Mouse (Mus musculus) neural tube, embryonic 14.5 days (tissue): ENCODE data around the gene Shank3. TPM values are rescaled to one million over a fixed set of nuclear protein-coding genes. Genes with fewer than 3 reads are reported as not detected.

ENCODE experiments used
- ATAC-seq: fragments of 200-750 bp; cut with Nextera tagmentation; 2 replicates; pipeline ENCODE4 v1.8.0; 2017; ENCODE audit warnings: low read depth, mild to moderate bottlenecking, moderate TSS enrichment, moderate library complexity
- H3K27ac ChIP-seq: fragments of 300-500 bp; sonication (generic); 2 replicates; pipeline ENCODE4 v1.5.1; 2014; ENCODE audit warnings: low read depth, mild to moderate bottlenecking, control low read depth, low read length, moderate library complexity, mixed read lengths
- H3K27me3 ChIP-seq: fragments of 300-500 bp; sonication (generic); 2 replicates; pipeline ENCODE4 v1.6.1; 2014; ENCODE audit warnings: low read length; ENCODE audit not compliant: control insufficient read depth, insufficient read depth
- H3K36me3 ChIP-seq: fragments of 300-500 bp; sonication (generic); 2 replicates; pipeline ENCODE4 v1.6.1; 2014; ENCODE audit warnings: low read length, mixed read lengths; ENCODE audit not compliant: control insufficient read depth, insufficient read depth
- H3K4me1 ChIP-seq: fragments of 300-500 bp; sonication (generic); 2 replicates; pipeline ENCODE4 v1.6.1; 2014; ENCODE audit warnings: low read length; ENCODE audit not compliant: control insufficient read depth, insufficient read depth
- H3K4me2 ChIP-seq: fragments of 300-500 bp; sonication (generic); 2 replicates; pipeline ENCODE4 v1.6.1; 2014; ENCODE audit warnings: mild to moderate bottlenecking, low read depth, low read length, control low read depth
- H3K4me3 ChIP-seq: fragments of 300-500 bp; sonication (generic); 2 replicates; pipeline ENCODE4 v1.5.1; 2014; ENCODE audit warnings: low read depth, low read length, control low read depth, mixed read lengths
- H3K9ac ChIP-seq: fragments of 300-500 bp; sonication (generic); replicated peaks from 2 replicates; pipeline ENCODE4 v1.6.1; 2014; ENCODE audit warnings: low read depth, mild to moderate bottlenecking, control low read depth, low read length, mixed read lengths
- H3K9me3 ChIP-seq: fragments of 300-500 bp; sonication (generic); 2 replicates; pipeline ENCODE4 v1.6.1; 2016; ENCODE audit warnings: low read length; ENCODE audit not compliant: control insufficient read depth
- WGBS: fragments of 180-500 bp; shearing (Covaris S2); extraction: QIAGEN DNeasy Blood & Tissue Kit; methylation state at CpG from one replicate; pipeline ENCODE4 v1.1.7; 2014; 5-methylcytosine and 5-hydroxymethylcytosine counted together
- polyA plus RNA-seq: library from polyadenylated mRNA; unstranded; fragments of >200 nt; fragmentation: Nextera tagmentation; extraction: Ambion mirVana; gene quantifications from 2 replicates; pipeline ENCODE4 v1.2.1, GENCODE M21; 2014

Shank3 gene
- polyA plus RNA-seq, 1 experiment from 2014 or later, result 10.1 TPM

DNA sequence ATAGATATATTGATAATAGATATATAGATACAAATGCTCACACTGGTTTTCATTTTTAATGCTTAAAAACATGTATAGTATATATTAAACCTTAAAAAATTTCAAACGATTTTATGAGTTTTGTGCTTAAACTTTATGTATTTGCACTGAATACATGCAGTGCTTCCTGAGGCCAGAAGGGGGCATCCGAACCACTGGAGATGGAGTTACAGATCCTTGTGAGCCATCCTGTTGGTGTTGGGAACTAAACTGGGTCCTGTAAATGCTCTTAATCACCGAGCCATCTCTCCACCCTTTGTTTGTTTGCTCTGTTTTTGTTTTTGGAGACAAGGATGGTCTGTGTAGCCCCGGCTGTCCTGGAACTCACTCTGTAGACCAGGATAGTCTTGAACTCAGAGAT lies 4.5 kb upstream of the Shank3 start:
- Histone ChIP-seq H3K4me1 (peaks cover 6% of the 10 kb centered on the region; the same call in 1 of the 2 replicates), H3K9me3 (no peaks in the 10 kb centered on the region), H3K27me3 (no peaks in the 10 kb centered on the region), H3K36me3 (no peaks in the 10 kb centered on the region), H3K4me2 (no peak overlapping the region), H3K9ac (no peak overlapping the region), H3K4me3 (no peak overlapping the region), H3K27ac (no peak overlapping the region)
- WGBS, result 87% methylated on average over 4 of the region's 4 CpGs
- no peak for ATAC-seq

DNA sequence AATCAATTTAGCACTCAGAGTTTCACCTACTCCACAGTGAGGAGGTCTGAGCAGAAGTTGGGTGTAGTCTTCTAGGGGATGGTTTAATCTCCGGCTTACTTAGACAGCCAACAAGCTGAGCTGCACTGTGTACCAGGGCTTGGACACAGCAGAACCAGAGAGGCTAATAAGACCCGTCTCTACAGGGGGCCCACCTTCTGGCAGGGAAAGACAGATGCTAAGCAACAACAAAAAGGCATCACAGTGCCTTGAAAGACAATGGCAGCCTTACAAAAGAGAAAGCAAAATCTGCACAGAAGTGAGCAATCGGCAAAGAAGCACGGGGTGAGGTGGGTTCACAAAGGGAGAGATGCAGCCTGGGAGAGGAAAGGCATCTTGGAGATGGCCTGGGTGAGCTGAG lies 3.3 kb upstream of the Shank3 start:
- H3K9ac ChIP-seq, result no peak overlapping the region
- H3K4me3 ChIP-seq, result no peak overlapping the region
- H3K36me3 ChIP-seq, result no peaks in the 10 kb centered on the region
- WGBS, result 24% methylated on average over 4 of the region's 4 CpGs
- H3K9me3 ChIP-seq, result no peaks in the 10 kb centered on the region
- H3K4me1 ChIP-seq, result peaks cover 11% of the 10 kb centered on the region; the same call in 1 of the 2 replicates
- no peaks in the 10 kb centered on the region for H3K27me3 ChIP-seq
- H3K4me2 ChIP-seq, result no peak overlapping the region
- no peak overlapping the region for H3K27ac ChIP-seq
- ATAC-seq, result no peak

DNA sequence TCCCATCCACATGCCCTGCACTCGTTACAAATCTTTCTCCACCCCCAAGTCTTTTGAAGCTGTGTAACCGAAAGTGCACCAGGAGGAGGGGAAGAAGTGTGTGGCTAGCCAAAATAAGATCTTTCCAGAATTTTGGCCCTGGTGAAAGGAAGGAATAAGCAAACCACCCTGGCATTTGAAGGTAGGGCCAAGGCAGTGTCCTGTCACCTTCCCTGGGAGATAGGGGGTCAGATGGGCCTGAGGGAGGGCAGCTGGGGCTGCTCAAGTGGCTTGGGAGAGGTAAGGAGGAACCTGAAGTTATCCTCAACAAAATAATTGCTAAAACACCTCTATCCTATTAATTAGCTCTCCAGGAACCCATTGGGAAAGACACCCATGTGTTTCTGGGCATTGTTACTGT lies 2.6 kb upstream of the Shank3 start:
- Histone ChIP-seq H3K9ac (no peak overlapping the region), H3K27ac (no peak overlapping the region), H3K27me3 (no peaks in the 10 kb centered on the region), H3K4me1 (peaks cover 11% of the 10 kb centered on the region; the same call in 1 of the 2 replicates), H3K9me3 (no peaks in the 10 kb centered on the region), H3K36me3 (no peaks in the 10 kb centered on the region), H3K4me3 (no peak overlapping the region), H3K4me2 (no peak overlapping the region)
- WGBS, result 44% methylated on average over 2 of the region's 2 CpGs
- no peak for ATAC-seq

DNA sequence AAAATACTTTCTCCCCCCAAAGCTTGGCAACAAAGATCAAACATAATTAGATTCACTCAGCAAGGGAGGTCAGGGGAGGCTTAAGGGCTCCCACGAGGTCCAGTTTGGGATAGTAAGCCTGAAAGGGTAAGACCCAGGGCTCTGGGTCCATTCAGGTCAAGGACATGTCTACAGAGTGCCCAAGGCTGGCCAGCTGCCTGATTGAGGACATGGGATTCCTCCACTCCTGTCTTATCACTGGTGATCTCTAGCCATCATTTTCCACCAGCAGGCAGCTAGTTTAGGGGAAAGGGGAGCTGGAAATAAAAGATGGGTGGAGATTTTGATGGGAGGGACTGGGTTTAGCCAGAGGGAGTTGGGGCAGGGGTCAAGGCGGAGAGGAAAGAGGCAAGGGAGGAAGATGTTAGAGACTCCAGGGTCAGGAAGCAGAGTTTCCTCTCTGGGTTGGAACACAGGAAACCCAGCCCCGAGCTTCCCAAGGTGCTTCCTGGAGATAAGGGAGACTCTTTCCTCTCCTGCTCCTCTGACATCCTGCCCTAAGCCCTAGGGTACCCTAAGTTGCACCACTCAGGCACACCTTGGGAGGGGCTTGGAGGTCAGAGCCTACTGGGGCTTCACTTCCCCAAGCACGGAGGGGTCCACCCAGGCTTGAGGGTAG lies 1.9 kb upstream of the Shank3 start:
- WGBS, result 32% methylated on average over 4 of the region's 4 CpGs
- Histone ChIP-seq H3K9ac (no peak overlapping the region), H3K27me3 (no peaks in the 10 kb centered on the region), H3K4me1 (peaks cover 11% of the 10 kb centered on the region; the same call in 1 of the 2 replicates), H3K4me3 (no peak overlapping the region), H3K27ac (no peak overlapping the region), H3K36me3 (no peaks in the 10 kb centered on the region), H3K9me3 (no peaks in the 10 kb centered on the region), H3K4me2 (no peak overlapping the region)
- ATAC-seq, result no peak

DNA sequence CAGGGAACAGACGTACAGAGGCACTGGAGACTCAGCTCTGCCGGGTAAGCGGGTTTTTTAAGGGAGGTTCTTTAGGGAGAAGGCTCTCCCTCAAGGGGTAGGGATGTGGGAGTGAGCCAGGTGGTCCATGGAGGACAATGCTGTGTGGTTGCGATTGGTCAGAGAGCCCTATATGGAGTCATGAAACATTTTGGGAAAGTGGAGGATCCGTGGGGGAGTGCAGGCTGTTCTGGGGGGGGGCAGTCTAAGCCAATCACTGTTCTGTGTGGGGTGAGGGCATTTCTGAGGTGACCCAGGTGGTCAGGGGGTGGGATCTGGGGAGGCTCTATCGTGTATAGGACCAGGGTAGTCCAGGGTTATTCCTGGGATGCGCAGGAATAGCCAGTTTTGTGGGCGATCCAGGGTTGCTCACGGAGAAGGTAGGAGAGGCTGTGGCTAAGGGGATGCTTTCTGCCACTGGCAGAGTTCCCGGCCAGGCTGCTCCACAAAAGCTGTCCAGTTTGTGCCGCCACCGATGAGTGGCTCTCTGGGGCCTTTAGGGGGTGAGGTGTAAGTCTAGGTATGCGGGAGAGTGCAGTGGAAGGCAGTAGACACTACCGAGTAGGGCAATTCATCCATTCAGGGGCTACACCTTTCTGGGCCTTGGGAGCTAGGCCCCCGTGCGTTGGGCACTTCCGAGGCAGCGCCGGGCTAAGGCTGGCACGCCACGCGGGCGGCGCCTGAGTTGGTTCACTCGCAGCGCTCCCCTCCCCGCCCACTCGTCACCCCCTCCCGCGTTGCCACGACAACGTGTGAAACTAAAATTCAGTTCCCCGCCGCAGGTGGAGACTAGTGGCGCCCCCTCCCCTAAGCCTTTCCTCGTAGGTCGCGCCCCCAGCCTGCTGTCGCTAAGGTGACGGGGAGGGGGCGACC lies 1.1 kb upstream of the Shank3 start:
- 3% methylated on average over 40 of the region's 41 CpGs for WGBS
- no peaks in the 10 kb centered on the region for H3K9me3 ChIP-seq
- peak overlapping the region; percentile 71 for H3K4me3 ChIP-seq
- ATAC-seq, result peak; percentile 38
- no peak overlapping the region for H3K27ac ChIP-seq
- peaks cover 11% of the 10 kb centered on the region; the same call in 1 of the 2 replicates for H3K4me1 ChIP-seq
- peaks cover 4% of the 10 kb centered on the region; the same call in 1 of the 2 replicates for H3K36me3 ChIP-seq
- no peaks in the 10 kb centered on the region for H3K27me3 ChIP-seq
- H3K9ac ChIP-seq, result peak overlapping the region; percentile 98
- peak overlapping the region; percentile 89 for H3K4me2 ChIP-seq

DNA sequence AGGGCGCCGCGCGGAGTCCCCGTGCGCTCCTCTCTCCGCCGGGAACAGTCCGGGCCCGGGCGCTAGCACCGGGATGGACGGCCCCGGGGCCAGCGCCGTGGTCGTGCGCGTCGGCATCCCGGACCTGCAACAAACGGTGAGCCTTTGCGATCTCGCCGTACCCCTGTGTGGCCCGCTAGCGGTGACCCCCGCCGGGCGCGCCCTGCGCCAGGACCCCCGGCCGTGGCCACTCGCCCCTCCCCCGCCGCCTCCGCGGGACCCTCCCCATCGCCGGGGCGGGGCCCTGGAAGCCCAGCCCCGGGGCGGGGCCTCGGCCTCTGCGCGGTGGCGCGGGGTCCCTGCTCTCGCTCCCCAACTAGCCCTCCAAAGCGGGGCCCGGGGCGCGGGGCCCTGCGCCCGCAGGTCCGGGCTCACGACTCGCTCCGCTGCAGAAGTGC lies 379 bp downstream of the Shank3 start:
- Histone ChIP-seq H3K27me3 (no peaks in the 10 kb centered on the region), H3K4me3 (peak overlapping the region; percentile 71), H3K27ac (peak overlapping the region; percentile 82), H3K4me2 (peak overlapping the region; percentile 89), H3K9me3 (no peaks in the 10 kb centered on the region), H3K36me3 (peaks cover 10% of the 10 kb centered on the region; the same call in 1 of the 2 replicates), H3K9ac (peak overlapping the region; percentile 98), H3K4me1 (peaks cover 11% of the 10 kb centered on the region; the same call in 1 of the 2 replicates)
- WGBS, result under 1% methylated on average over 27 of the region's 60 CpGs
- ATAC-seq, result peak; percentile 77

DNA sequence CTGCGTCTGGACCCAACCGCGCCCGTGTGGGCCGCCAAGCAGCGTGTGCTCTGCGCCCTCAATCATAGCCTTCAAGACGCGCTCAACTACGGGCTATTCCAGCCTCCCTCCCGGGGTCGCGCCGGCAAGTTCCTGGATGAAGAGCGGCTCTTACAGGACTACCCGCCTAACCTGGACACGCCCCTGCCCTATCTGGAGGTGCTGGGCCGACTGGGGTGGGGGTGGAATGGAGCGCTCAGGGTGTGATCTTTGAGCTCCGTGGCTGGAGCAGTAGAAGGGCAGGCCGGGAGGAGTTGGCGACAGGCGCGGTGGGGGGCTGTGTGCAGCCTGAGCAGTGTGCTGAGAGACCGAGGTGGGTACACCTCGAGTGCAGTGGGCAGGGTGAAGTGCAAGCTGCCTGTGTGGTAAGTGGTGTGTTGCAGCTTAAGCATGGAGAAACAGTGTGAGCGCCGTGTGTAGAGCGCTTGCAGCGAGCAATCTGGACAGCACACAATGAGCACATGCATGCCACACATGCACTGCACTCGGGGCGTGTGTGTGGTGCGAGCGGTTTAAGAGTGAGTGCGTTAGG lies 883 bp downstream of the Shank3 start:
- Histone ChIP-seq H3K27me3 (no peaks in the 10 kb centered on the region), H3K4me3 (peak overlapping the region; percentile 71), H3K36me3 (peaks cover 10% of the 10 kb centered on the region; the same call in 1 of the 2 replicates), H3K9ac (peak overlapping the region; percentile 98), H3K4me1 (peaks cover 11% of the 10 kb centered on the region; the same call in 1 of the 2 replicates), H3K27ac (peak overlapping the region; percentile 82; the same call in 1 of the 2 replicates), H3K9me3 (no peaks in the 10 kb centered on the region), H3K4me2 (peak overlapping the region; percentile 89)
- ATAC-seq, result peak; percentile 35
- under 1% methylated on average over 35 of the region's 35 CpGs for WGBS

DNA sequence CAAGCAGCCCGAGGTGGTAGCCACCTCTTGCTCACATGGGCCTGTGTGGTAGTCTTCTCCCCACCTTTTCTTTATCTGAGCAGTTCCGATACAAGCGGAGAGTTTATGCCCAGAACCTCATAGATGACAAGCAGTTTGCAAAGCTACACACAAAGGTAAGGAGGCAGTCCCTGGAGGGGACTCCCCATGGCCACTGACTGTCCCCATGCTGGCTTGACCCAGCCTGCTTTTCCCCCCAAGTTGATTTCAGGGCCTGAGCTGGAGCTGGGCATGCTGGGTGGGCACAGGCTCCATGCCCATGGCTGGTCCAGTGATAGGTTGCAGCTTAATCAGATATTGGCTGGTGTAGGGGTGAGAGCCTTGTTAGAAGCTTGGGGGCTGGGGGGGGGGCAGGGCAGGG lies 1.9 kb downstream of the Shank3 start:
- Histone ChIP-seq H3K9ac (no peak overlapping the region), H3K9me3 (no peaks in the 10 kb centered on the region), H3K4me2 (no peak overlapping the region), H3K4me3 (no peak overlapping the region), H3K27ac (no peak overlapping the region), H3K36me3 (peaks cover 10% of the 10 kb centered on the region; the same call in 1 of the 2 replicates), H3K4me1 (peaks cover 11% of the 10 kb centered on the region; the same call in 1 of the 2 replicates), H3K27me3 (no peaks in the 10 kb centered on the region)
- no peak for ATAC-seq
- WGBS, result 89% methylated on average over 3 of the region's 3 CpGs
